Mouse (Mus musculus): ENCODE results near the gene Vwa3b. TPM values are rescaled to one million over a fixed set of nuclear protein-coding genes. Genes with fewer than 3 reads are reported as not detected.

The Vwa3b gene
- polyA plus RNA-seq, 1 experiment from 2014 or later, result 0.24 TPM

DNA sequence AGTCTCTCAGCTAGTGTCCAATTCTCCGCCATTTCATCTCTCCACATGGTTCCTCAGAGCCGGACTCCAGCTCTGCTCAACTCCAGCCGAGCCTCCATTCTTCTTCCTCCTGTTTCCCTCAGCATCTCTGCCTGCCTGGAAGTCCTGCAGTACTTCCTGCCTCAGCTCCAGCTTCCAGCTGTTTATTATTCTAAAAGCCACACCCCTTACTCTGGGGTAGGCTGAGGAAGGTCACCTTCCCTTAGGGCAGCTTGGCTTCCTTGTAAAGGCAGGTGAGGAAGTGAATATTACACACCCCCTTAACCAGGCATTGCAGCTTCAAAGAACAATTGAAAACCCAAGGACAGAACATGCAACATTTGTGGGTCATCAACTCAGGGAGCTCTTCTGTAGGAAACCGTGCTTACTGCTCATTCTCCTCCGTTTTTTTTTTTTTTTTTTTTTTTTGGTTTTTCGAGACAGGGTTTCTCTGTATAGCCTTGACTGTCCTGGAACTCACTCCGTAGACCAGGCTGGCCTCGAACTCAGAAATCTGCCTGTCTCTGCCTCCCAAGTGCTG lies 103.7 kb downstream of the Vwa3b start:
- Histone ChIP-seq H3K4me2 (no peak overlapping the region), H3K36me3 (no peaks in the 10 kb centered on the region), H3K4me1 (no peaks in the 10 kb centered on the region), H3K9ac (no peak overlapping the region), H3K27ac (replicated peaks) (no peak overlapping the region), H3K27me3 (replicated peaks) (no peaks in the 10 kb centered on the region), H3K9me3 (no peaks in the 10 kb centered on the region), H3K4me3 (no peak overlapping the region)
- no peak for ATAC-seq (ENCODE audit: extremely low read depth, insufficient number of reproducible peaks, low FRiP score, low TSS enrichment)
- 67% methylated on average over 8 of the region's 8 CpGs for WGBS

DNA sequence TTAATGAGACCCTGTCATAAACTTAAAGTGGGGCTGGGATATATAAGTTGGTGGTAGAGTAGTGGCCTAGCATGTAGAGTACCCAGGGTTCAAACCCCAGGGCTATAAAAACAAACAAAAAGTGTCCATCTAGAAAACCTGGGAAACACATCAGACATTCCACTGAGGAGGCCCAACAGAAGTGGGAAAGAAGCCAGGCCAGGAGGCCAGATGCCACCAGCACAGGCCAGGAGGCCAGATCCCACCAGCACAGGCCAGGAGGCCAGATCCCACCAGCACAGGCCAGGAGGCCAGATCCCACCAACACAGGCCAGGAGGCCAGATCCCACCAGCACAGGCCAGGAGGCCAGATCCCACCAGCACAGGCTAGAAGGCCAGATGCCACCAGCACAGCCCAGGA lies 104.8 kb downstream of the Vwa3b start:
- Histone ChIP-seq H3K4me1 (no peaks in the 10 kb centered on the region), H3K9ac (no peak overlapping the region), H3K36me3 (no peaks in the 10 kb centered on the region), H3K27me3 (replicated peaks) (no peaks in the 10 kb centered on the region), H3K27ac (replicated peaks) (no peak overlapping the region), H3K4me3 (no peak overlapping the region), H3K4me2 (no peak overlapping the region), H3K9me3 (no peaks in the 10 kb centered on the region)
- ATAC-seq (ENCODE audit: extremely low read depth, insufficient number of reproducible peaks, low FRiP score, low TSS enrichment), result no peak

DNA sequence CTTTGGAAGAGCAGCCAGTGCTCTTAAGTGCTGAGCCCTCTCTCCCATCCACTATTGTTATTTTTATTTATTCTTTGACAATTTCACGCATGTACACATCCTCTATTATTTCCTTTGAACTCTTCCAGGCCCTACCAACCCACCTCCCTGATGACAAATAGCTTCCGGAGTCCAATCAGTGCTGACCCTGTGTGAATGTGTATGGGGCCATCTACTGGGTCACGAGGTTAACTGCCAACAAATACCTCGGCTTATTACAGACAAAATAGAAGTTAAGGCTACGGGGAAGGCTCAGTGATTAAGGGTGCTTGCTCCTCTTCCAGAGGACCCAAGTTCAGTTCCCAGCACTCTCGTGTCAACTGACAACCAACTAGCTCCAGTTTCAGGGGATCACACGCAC lies 106.0 kb downstream of the Vwa3b start:
- ATAC-seq (ENCODE audit: extremely low read depth, insufficient number of reproducible peaks, low FRiP score, low TSS enrichment), result no peak
- H3K36me3 ChIP-seq, result no peaks in the 10 kb centered on the region
- H3K4me3 ChIP-seq, result no peak overlapping the region
- no peak overlapping the region for H3K4me2 ChIP-seq
- no peaks in the 10 kb centered on the region for H3K27me3 ChIP-seq (replicated peaks)
- H3K9ac ChIP-seq, result no peak overlapping the region
- WGBS, result 60% methylated on average over 7 of the region's 7 CpGs
- no peaks in the 10 kb centered on the region for H3K9me3 ChIP-seq
- no peak overlapping the region for H3K27ac ChIP-seq (replicated peaks)
- no peaks in the 10 kb centered on the region for H3K4me1 ChIP-seq

DNA sequence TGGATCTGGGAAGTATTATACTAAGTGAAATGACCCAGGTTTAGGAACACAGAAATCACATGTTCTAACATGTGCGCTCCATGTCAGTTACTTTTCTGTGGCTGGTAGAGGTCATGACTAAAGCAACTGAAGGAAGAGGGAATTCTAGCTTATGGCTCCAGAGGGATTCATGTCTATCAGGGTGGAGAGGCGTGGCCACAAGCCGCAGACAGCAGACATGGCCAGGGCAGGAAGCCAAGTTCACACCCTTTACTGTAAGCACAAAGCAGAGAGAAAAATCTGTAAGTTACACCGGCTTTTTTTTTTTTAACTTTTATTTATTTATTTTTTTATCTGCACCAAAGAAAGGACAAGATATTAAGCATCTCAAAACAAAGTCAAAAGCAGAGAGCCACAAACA lies 119.6 kb downstream of the Vwa3b start:
- H3K9me3 ChIP-seq, result no peaks in the 10 kb centered on the region
- no peak overlapping the region for H3K9ac ChIP-seq
- 57% methylated on average over 4 of the region's 4 CpGs for WGBS
- no peaks in the 10 kb centered on the region for H3K4me1 ChIP-seq
- no peak overlapping the region for H3K4me3 ChIP-seq
- H3K27ac ChIP-seq (replicated peaks), result no peak overlapping the region
- H3K27me3 ChIP-seq (replicated peaks), result no peaks in the 10 kb centered on the region
- no peak for ATAC-seq (ENCODE audit: extremely low read depth, insufficient number of reproducible peaks, low FRiP score, low TSS enrichment)
- no peaks in the 10 kb centered on the region for H3K36me3 ChIP-seq
- no peak overlapping the region for H3K4me2 ChIP-seq

DNA sequence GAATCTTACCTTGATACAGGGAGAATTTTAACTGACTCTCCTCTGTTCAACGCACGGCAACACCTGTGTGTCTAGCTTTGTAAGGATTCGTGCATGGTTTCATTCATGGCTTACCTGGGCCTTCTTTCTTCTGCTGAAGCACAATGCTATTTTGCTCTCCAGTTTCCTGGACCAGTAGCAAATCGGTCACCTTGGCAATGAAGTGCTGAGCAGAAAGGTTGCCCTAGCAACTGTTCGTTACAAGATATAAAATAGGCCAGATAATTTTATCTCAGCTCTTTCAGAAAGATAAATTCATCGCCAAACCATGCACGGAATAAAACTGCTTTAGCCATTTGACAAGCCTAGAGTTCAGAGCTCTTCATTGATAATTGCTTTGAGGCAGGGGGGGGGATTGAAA lies 123.5 kb downstream of the Vwa3b start:
- Histone ChIP-seq H3K4me3 (no peak overlapping the region), H3K9me3 (no peaks in the 10 kb centered on the region), H3K9ac (no peak overlapping the region), H3K27ac (replicated peaks) (no peak overlapping the region), H3K36me3 (no peaks in the 10 kb centered on the region), H3K27me3 (replicated peaks) (no peaks in the 10 kb centered on the region), H3K4me1 (no peaks in the 10 kb centered on the region), H3K4me2 (no peak overlapping the region)
- 83% methylated on average over 7 of the region's 7 CpGs for WGBS
- no peak for ATAC-seq (ENCODE audit: extremely low read depth, insufficient number of reproducible peaks, low FRiP score, low TSS enrichment)

DNA sequence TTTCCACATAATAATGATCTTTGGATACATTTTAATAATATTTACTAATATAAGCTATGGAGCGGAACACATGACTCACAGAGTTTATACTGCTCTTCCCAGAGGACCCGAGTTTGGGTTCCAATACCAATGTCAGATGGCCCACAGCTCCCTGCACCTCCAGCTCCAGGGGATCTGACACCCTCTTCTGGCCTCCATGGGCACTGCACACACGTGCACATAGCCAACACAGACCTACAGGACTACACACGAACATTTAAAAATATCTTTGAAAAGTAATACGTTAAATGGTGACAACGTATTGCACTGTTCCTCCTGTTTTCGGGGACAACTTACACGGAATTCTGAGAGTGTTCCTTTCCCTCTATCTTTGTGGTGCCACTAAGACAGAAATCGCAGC lies 125.5 kb downstream of the Vwa3b start:
- Histone ChIP-seq H3K9me3 (no peaks in the 10 kb centered on the region), H3K4me3 (no peak overlapping the region), H3K4me1 (no peaks in the 10 kb centered on the region), H3K27ac (replicated peaks) (no peak overlapping the region), H3K4me2 (no peak overlapping the region), H3K27me3 (replicated peaks) (no peaks in the 10 kb centered on the region), H3K9ac (no peak overlapping the region), H3K36me3 (no peaks in the 10 kb centered on the region)
- 83% methylated on average over 9 of the region's 9 CpGs for WGBS
- no peak for ATAC-seq (ENCODE audit: extremely low read depth, insufficient number of reproducible peaks, low FRiP score, low TSS enrichment)

DNA sequence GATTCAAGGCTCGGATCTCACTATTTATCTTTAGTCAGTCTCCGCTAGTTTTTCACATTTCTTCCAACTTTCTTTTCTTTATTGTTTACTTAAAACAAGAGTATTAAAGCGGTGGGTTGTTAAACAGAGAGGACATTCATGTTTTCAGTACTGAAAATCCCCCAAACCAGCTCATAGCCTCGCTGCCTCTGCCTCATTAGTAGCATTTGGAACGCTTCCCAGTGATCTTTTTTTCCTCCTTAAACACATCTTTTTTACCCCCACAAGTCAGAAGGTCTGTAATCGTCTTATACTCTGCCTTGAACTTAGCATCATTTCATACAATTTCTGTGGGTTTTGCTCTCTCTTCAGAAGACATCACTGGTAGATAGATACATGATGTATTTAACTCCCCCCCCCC lies 139.7 kb downstream of the Vwa3b start:
- Histone ChIP-seq H3K4me3 (no peak overlapping the region), H3K4me1 (no peaks in the 10 kb centered on the region), H3K9ac (no peak overlapping the region), H3K9me3 (peaks cover 7% of the 10 kb centered on the region), H3K4me2 (no peak overlapping the region), H3K27me3 (replicated peaks) (no peaks in the 10 kb centered on the region), H3K36me3 (no peaks in the 10 kb centered on the region), H3K27ac (replicated peaks) (no peak overlapping the region)
- ATAC-seq (ENCODE audit: extremely low read depth, insufficient number of reproducible peaks, low FRiP score, low TSS enrichment), result no peak
- WGBS, result 61% methylated on average over 6 of the region's 6 CpGs

DNA sequence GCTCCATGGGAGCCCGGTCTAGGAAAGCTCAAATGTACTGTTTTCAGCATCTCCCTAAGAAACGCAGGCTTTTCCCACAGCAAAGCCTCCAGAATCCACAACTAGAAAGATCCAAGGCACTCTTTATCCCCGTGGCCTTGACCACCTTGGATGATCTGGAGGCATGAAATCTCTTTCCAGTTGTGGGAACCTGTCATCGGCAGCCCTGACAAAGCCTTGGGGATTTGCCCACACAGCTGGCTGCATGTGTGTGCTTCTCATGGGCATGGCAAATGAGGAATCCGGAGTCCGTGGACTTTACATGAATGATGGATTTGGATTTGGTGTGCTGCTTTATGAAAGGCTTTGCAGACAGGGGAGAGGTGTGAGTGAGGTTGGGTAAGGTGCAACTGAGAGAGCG lies 141.5 kb downstream of the Vwa3b start:
- no peak for ATAC-seq (ENCODE audit: extremely low read depth, insufficient number of reproducible peaks, low FRiP score, low TSS enrichment)
- Histone ChIP-seq H3K27ac (replicated peaks) (no peak overlapping the region), H3K4me2 (no peak overlapping the region), H3K4me1 (no peaks in the 10 kb centered on the region), H3K4me3 (no peak overlapping the region), H3K36me3 (no peaks in the 10 kb centered on the region), H3K27me3 (replicated peaks) (no peaks in the 10 kb centered on the region), H3K9ac (no peak overlapping the region), H3K9me3 (peaks cover 6% of the 10 kb centered on the region)
- whole genome bisulfite sequencing, result 70% methylated on average over 7 of the region's 7 CpGs

DNA sequence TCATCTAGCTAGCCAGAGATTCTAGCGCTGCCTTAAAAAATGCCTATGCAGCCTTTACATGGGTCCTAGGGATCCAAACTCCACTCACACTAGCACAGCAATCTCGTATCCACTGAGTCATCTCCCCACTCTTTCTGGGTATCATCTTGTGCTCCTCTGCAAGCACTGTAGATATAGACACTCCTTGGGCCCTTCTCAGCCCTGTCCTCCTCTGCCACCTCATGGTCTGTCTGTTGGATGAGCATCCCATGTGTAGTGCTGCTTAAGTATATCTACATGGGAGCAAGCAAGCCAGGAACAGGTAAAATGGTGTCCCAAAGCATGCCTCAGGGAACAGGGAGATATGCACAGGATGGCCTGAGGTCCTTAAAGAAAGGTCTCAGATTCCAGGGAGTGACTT lies 151.5 kb downstream of the Vwa3b start:
- H3K4me1 ChIP-seq, result 0 out of 2 replicates have a peak, but pooled peaks cover 2% of the 10 kb centered on the region
- no peak overlapping the region for H3K9ac ChIP-seq
- H3K9me3 ChIP-seq, result no peaks in the 10 kb centered on the region
- H3K4me2 ChIP-seq, result no peak overlapping the region
- no peaks in the 10 kb centered on the region for H3K36me3 ChIP-seq
- ATAC-seq (ENCODE audit: extremely low read depth, insufficient number of reproducible peaks, low FRiP score, low TSS enrichment), result no peak
- H3K27ac ChIP-seq (replicated peaks), result no peak overlapping the region
- H3K4me3 ChIP-seq, result no peak overlapping the region
- 77% methylated on average over 2 of the region's 2 CpGs for WGBS
- no peaks in the 10 kb centered on the region for H3K27me3 ChIP-seq (replicated peaks)

DNA sequence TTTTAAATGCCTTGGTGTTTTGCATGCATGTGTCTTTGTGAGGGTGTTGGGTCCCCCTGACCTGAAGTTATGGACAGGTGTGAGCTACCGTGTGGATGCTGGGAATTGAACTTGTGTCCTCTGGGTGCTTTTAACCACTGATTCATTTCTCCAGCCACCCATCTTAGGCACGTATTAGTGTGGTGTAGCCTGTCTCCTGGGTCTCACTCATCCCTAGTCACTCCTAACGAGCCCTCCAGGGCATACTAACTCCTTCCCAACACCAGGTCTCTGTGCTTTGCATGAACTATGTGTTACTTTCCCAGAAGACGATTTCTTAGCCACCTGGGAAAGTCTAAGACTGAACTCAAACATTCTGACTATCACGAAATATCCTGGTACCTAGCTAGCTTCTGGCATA lies 153.5 kb downstream of the Vwa3b start:
- Histone ChIP-seq H3K9ac (no peak overlapping the region), H3K27ac (replicated peaks) (no peak overlapping the region), H3K36me3 (no peaks in the 10 kb centered on the region), H3K9me3 (no peaks in the 10 kb centered on the region), H3K4me3 (no peak overlapping the region), H3K4me2 (no peak overlapping the region), H3K27me3 (replicated peaks) (no peaks in the 10 kb centered on the region), H3K4me1 (0 out of 2 replicates have a peak, but pooled peaks cover 2% of the 10 kb centered on the region)
- no peak for ATAC-seq (ENCODE audit: extremely low read depth, insufficient number of reproducible peaks, low FRiP score, low TSS enrichment)
- WGBS, result 67% methylated on average over 5 of the region's 5 CpGs

DNA sequence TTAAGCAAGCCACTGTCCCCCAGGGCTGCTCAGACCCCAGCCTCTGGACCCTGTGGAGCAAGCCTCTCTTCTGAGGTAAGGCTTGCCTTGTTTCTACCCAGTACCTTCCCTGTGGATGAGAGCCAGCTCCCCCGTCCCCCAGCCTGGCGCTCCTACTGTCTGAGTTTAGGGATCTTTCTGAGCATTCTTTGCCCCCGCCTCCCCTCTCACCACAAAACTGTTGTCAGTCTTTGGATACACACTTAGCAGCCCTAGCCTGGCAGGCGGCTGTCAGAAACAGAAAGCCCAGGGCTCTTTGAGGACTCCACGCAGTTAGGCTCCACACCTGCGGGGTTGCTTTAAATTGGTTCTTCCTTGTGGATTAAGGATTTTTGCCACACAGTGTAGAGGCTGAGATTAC lies 160.7 kb downstream of the Vwa3b start:
- WGBS, result 51% methylated on average over 6 of the region's 6 CpGs
- no peaks in the 10 kb centered on the region for H3K4me1 ChIP-seq
- ATAC-seq (ENCODE audit: extremely low read depth, insufficient number of reproducible peaks, low FRiP score, low TSS enrichment), result no peak

DNA sequence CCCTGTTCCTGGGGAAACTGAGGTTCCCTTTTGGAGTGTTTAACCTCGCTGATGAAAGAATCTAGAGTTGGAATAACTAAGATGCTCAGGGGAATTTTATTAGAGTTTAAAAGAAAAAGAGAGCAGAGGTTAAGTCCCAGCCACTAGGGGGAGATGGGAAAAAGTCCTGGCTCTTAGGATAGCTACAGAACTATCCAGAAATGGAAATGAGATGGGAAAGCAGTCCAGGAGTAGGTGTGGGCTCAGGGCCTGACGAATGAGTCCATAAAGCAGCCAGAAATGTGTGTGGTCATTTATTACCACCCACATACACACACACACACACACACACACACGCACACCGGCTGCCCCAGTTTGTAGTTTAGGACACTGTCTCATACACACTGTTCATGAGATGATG lies 168.2 kb downstream of the Vwa3b start:
- no peak overlapping the region for H3K4me3 ChIP-seq
- ATAC-seq (ENCODE audit: extremely low read depth, insufficient number of reproducible peaks, low FRiP score, low TSS enrichment), result no peak
- WGBS, result 55% methylated on average over 4 of the region's 4 CpGs

More for the DNA sequence above, 160.7 kb downstream of the Vwa3b start:
- no peaks in the 10 kb centered on the region for H3K36me3 ChIP-seq
- H3K4me2 ChIP-seq, result no peak overlapping the region
- H3K9ac ChIP-seq, result no peak overlapping the region
- H3K27ac ChIP-seq (replicated peaks), result no peak overlapping the region
- no peaks in the 10 kb centered on the region for H3K9me3 ChIP-seq
- no peak overlapping the region for H3K4me3 ChIP-seq
- peaks cover 15% of the 10 kb centered on the region; the same call in 1 of the 2 replicates for H3K27me3 ChIP-seq (replicated peaks)

More for the DNA sequence above, 168.2 kb downstream of the Vwa3b start:
- no peak overlapping the region for H3K9ac ChIP-seq
- no peaks in the 10 kb centered on the region for H3K27me3 ChIP-seq (replicated peaks)
- H3K4me2 ChIP-seq, result no peak overlapping the region
- no peaks in the 10 kb centered on the region for H3K36me3 ChIP-seq
- H3K27ac ChIP-seq (replicated peaks), result no peak overlapping the region
- no peaks in the 10 kb centered on the region for H3K9me3 ChIP-seq
- H3K4me1 ChIP-seq, result no peaks in the 10 kb centered on the region
